23 mouse cellular contexts compared by ENCODE assay signal in genomic region chr3:45603151-45603550, GRCm38 (mm10).
"Had no signal": no experiment of that assay in that cellular context is flagged by ENCODE, and none has a peak within 500 bp of the region (broad histone marks: within the 10 kb centered on the region; RNA-seq: fewer than 3 reads in every experiment).

No protein-coding gene starts in this region.

- H3K27me3 ChIP-seq: hindbrain, embryonic 12.5 days; intestine, embryonic 15.5 days; limb, embryonic 13.5 days; limb, embryonic 15.5 days had no signal

- H3K27ac ChIP-seq: heart, adult 2 months; hindbrain, embryonic 10.5 days; hindbrain, embryonic 12.5 days; hindbrain, embryonic 14.5 days; intestine, embryonic 15.5 days; layer of hippocampus, adult 2 months; limb, embryonic 13.5 days; limb, embryonic 15.5 days had no signal

- H3K4me3 ChIP-seq: heart, adult 2 months; hindbrain, embryonic 10.5 days; hindbrain, embryonic 12.5 days; intestine, embryonic 15.5 days; layer of hippocampus, adult 2 months; limb, embryonic 13.5 days; limb, embryonic 15.5 days had no signal

- H3K9ac ChIP-seq: hindbrain, embryonic 12.5 days; hindbrain, embryonic 14.5 days; intestine, embryonic 15.5 days; limb, embryonic 13.5 days; limb, embryonic 15.5 days had no signal

- DNase-seq: gastrocnemius, postnatal 14 days; gastrocnemius, postnatal 36 days; heart, adult 11 months; heart, adult 2 months; heart, postnatal 10 days; heart, postnatal 4 days; kidney, adult 18-20 months; kidney, adult 8-10 months; kidney, postnatal 10 days; kidney, postnatal 25 days; kidney, postnatal 4 days; left cerebral cortex, postnatal 4 days had no signal

- H3K36me3 ChIP-seq: hindbrain, embryonic 10.5 days; hindbrain, embryonic 12.5 days; intestine, embryonic 15.5 days; limb, embryonic 13.5 days; limb, embryonic 15.5 days had no signal

- H3K9me3 ChIP-seq: hindbrain, embryonic 10.5 days; hindbrain, embryonic 12.5 days; intestine, embryonic 15.5 days; limb, embryonic 13.5 days; limb, embryonic 15.5 days had no signal

- H3K4me1 ChIP-seq: hindbrain, embryonic 10.5 days; hindbrain, embryonic 12.5 days; intestine, embryonic 15.5 days; limb, embryonic 13.5 days; limb, embryonic 15.5 days had no signal

- H3K4me2 ChIP-seq: heart, embryonic 11.5 days; hindbrain, embryonic 12.5 days; hindbrain, embryonic 14.5 days; intestine, embryonic 15.5 days; limb, embryonic 13.5 days; limb, embryonic 15.5 days had no signal

- ATAC-seq: hindbrain, embryonic 16.5 days; inflammation-experienced regulatory T-cells, adult 6 months; intestine, embryonic 15.5 days; intestine, postnatal 0 days had no signal
